Comparison of ENCODE assay signal across 22 mouse cellular contexts in genomic region chr19:6462841-6463240, GRCm38 (mm10). TPM values are rescaled to one million over a fixed set of nuclear protein-coding genes. Genes with fewer than 3 reads are reported as not detected.
DNase-seq lines count a peak whose midpoint lies in the region; ATAC-seq lines count a peak whose summit lies in the region.
"Had no signal": no experiment of that assay in that cellular context is flagged by ENCODE, and none has a peak within 500 bp of the region (broad histone marks: within the 10 kb centered on the region; RNA-seq: fewer than 3 reads in every experiment).

No protein-coding gene starts in this region.

- no peak overlapping the region for H3K9ac ChIP-seq in hindbrain, embryonic 14.5 days
- H3K9ac ChIP-seq: forebrain, embryonic 13.5 days had no signal

- H3K27me3 ChIP-seq in hindbrain, embryonic 10.5 days (ENCODE audit: insufficient read depth, poor library complexity, severe bottlenecking), result peaks cover 11% of the 10 kb centered on the region; the same call in 1 of the 2 replicates
- H3K27me3 ChIP-seq in hindbrain, embryonic 14.5 days (ENCODE audit: control insufficient read depth, insufficient read depth, low read length), result no peaks in the 10 kb centered on the region
- H3K27me3 ChIP-seq: forebrain, embryonic 13.5 days had no signal

- H3K4me3 ChIP-seq in hindbrain, embryonic 10.5 days, result no peak overlapping the region
- no peak overlapping the region for H3K4me3 ChIP-seq in hindbrain, embryonic 14.5 days (replicated peaks; ENCODE audit: low read length)
- H3K4me3 ChIP-seq: forebrain, embryonic 10.5 days; forebrain, embryonic 13.5 days; heart, adult 2 months; heart, embryonic 10.5 days had no signal

- peak overlapping the region; percentile 30; the same call in 1 of the 2 replicates for H3K27ac ChIP-seq in hindbrain, embryonic 10.5 days
- no peak overlapping the region for H3K27ac ChIP-seq in hindbrain, embryonic 14.5 days
- H3K27ac ChIP-seq: forebrain, embryonic 10.5 days; forebrain, embryonic 13.5 days; heart, adult 2 months; heart, embryonic 10.5 days had no signal

- H3K4me2 ChIP-seq in hindbrain, embryonic 14.5 days (replicated peaks), result no peak overlapping the region
- H3K4me2 ChIP-seq: forebrain, embryonic 13.5 days had no signal

- intact Hi-C loops in left cerebral cortex, postnatal 4 days (cut with DNase I), result no loop called here

- DNase-seq in cerebellum, adult 9-10 months, result peak; percentile 50
- DNase-seq in cerebellum, adult 8-10 months, result no peak
- DNase-seq in hindbrain, embryonic 10.5 days (ENCODE audit: low spot score), result no peak
- no peak for DNase-seq in hindbrain, embryonic 14.5 days (ENCODE audit: low spot score)
- peak; percentile 64 for DNase-seq in left cerebral cortex, postnatal 4 days
- DNase-seq in left cerebral cortex, adult 18-20 months (ENCODE audit: low spot score in 2 of 2), result no peak
- DNase-seq in retina, postnatal 1 day, result peak; percentile 34
- DNase-seq in retina, embryonic 14.5 days (ENCODE audit: low spot score), result no peak
- DNase-seq: adrenal gland, postnatal 10 days; adrenal gland, postnatal 36 days; cerebellum, adult 11-12 months; cerebellum, adult 9-11 months; gastrocnemius, postnatal 10 days; gastrocnemius, postnatal 36 days; heart, adult 2 months had no signal

- no peak for ATAC-seq in hindbrain, embryonic 14.5 days (ENCODE audit: low FRiP score)
- ATAC-seq: activated CD4-positive, CD25-positive, alpha-beta regulatory T cell, adult 4 months; forebrain, embryonic 13.5 days; forebrain, embryonic 16.5 days; intestine, postnatal 0 days had no signal

- WGBS in hindbrain, embryonic 10.5 days, result 46% methylated on average over 6 of the region's 6 CpGs
- 49% methylated on average over 6 of the region's 6 CpGs for WGBS in hindbrain, embryonic 14.5 days

- H3K36me3 ChIP-seq in hindbrain, embryonic 10.5 days, result no peaks in the 10 kb centered on the region
- peaks cover 21% of the 10 kb centered on the region for H3K36me3 ChIP-seq in hindbrain, embryonic 14.5 days (replicated peaks; ENCODE audit: control insufficient read depth, insufficient read depth)
- H3K36me3 ChIP-seq: forebrain, embryonic 10.5 days; heart, embryonic 10.5 days had no signal

- H3K4me1 ChIP-seq in hindbrain, embryonic 10.5 days (replicated peaks), result peaks cover 44% of the 10 kb centered on the region
- H3K4me1 ChIP-seq in hindbrain, embryonic 14.5 days (replicated peaks; ENCODE audit: control insufficient read depth, insufficient read depth, low read length), result peaks cover 24% of the 10 kb centered on the region

- H3K9me3 ChIP-seq in hindbrain, embryonic 10.5 days, result peaks cover 5% of the 10 kb centered on the region; the same call in 1 of the 2 replicates
- H3K9me3 ChIP-seq in hindbrain, embryonic 14.5 days (ENCODE audit: control insufficient read depth, low read length), result no peaks in the 10 kb centered on the region
- H3K9me3 ChIP-seq: forebrain, embryonic 13.5 days; heart, embryonic 10.5 days had no signal

RNA-seq across cellular contexts. Expression of gene Nrxn2, which starts 44.3 kb away (rescaled TPM):
- 4.4 and 13.2 TPM in 2 replicates for polyA plus RNA-seq in hindbrain, embryonic 10.5 days (2016; fragmentation: Nextera tagmentation; extraction: Ambion mirVana)
- polyA plus RNA-seq in hindbrain, embryonic 14.5 days (2014; fragmentation: Nextera tagmentation; extraction: Ambion mirVana), result 60.6 and 66.4 TPM in 2 replicates
- total RNA-seq in left cerebral cortex, postnatal 4 days (2021), result 100 to 1,000 TPM; 695 to 758 TPM
- 100 to 1,000 TPM; 549 to 568 TPM for total RNA-seq in left cerebral cortex, adult 18-20 months (2021)
- total RNA-seq: granulocyte monocyte progenitor cell, adult 5-6 weeks had no signal

Comparison
In these comparisons a context has a peak if more than half of its experiments do, and no peak if none do; other contexts are left out.
1. DNase-seq: peak in cerebellum, adult 9-10 months (single experiment), left cerebral cortex, postnatal 4 days (single experiment) and retina, postnatal 1 day (single experiment); none in cerebellum, adult 8-10 months (single experiment), hindbrain, embryonic 10.5 days (single experiment), hindbrain, embryonic 14.5 days (single experiment), left cerebral cortex, adult 18-20 months (0 of 2) and retina, embryonic 14.5 days (single experiment).